Comparison of ENCODE assay signal across 25 mouse cellular contexts in genomic region chr12:91692991-91693390, GRCm38 (mm10).
DNase-seq lines count a peak whose midpoint lies in the region; ATAC-seq and TF ChIP-seq lines count a peak whose summit lies in the region.
"Had no signal": no experiment of that assay in that cellular context is flagged by ENCODE, and none has a peak within 500 bp of the region (broad histone marks: within the 10 kb centered on the region; RNA-seq: fewer than 3 reads in every experiment).

No protein-coding gene starts in this region.

- H3K4me2 ChIP-seq in liver, postnatal 0 days (ENCODE audit: low read depth, low read length) = no peak overlapping the region
- H3K4me2 ChIP-seq in liver, embryonic 11.5 days = no peak overlapping the region
- no peak overlapping the region for H3K4me2 ChIP-seq in stomach, embryonic 15.5 days
- H3K4me2 ChIP-seq: embryonic facial prominence, embryonic 12.5 days; heart, embryonic 11.5 days; hindbrain, embryonic 12.5 days; hindbrain, embryonic 15.5 days had no signal

- H3K27me3 ChIP-seq in liver, postnatal 0 days (ENCODE audit: insufficient read depth, low read length) = no peaks in the 10 kb centered on the region
- no peaks in the 10 kb centered on the region for H3K27me3 ChIP-seq in liver, embryonic 11.5 days (replicated peaks; ENCODE audit: control insufficient read depth, insufficient read depth, low read length)
- H3K27me3 ChIP-seq in stomach, embryonic 15.5 days (replicated peaks) = no peaks in the 10 kb centered on the region
- H3K27me3 ChIP-seq: CH12.LX; embryonic facial prominence, embryonic 12.5 days; hindbrain, embryonic 12.5 days; hindbrain, embryonic 15.5 days; Patski had no signal

- H3K27ac ChIP-seq in layer of hippocampus, adult 2 months = 0 out of 2 replicates have a peak overlapping the region, but pooled peaks have one; percentile 32
- 0 out of 2 replicates have a peak overlapping the region, but pooled peaks have one; percentile 90 for H3K27ac ChIP-seq in liver, postnatal 0 days (ENCODE audit: low read depth)
- no peak overlapping the region for H3K27ac ChIP-seq in liver, embryonic 11.5 days (ENCODE audit: low read depth, low read length)
- peak overlapping the region; percentile 82 for H3K27ac ChIP-seq in stomach, embryonic 15.5 days
- H3K27ac ChIP-seq: embryonic facial prominence, embryonic 12.5 days; gastrocnemius, adult 2 months; hindbrain, embryonic 12.5 days; hindbrain, embryonic 15.5 days had no signal

- H3K9me3 ChIP-seq in liver, postnatal 0 days (ENCODE audit: low read length) = no peaks in the 10 kb centered on the region
- H3K9me3 ChIP-seq in liver, embryonic 11.5 days (ENCODE audit: control insufficient read depth, low read length) = no peaks in the 10 kb centered on the region
- no peaks in the 10 kb centered on the region for H3K9me3 ChIP-seq in stomach, embryonic 15.5 days
- H3K9me3 ChIP-seq: embryonic facial prominence, embryonic 12.5 days; G1E; hindbrain, embryonic 12.5 days; hindbrain, embryonic 15.5 days had no signal

- 63% methylated on average over 3 of the region's 3 CpGs for WGBS in liver, postnatal 0 days (ENCODE audit: insufficient replicate concordance)
- WGBS in liver, embryonic 11.5 days = 81% methylated on average over 3 of the region's 3 CpGs
- 57% methylated on average over 3 of the region's 3 CpGs for WGBS in stomach, embryonic 15.5 days

- H3K4me3 ChIP-seq in layer of hippocampus, adult 2 months = no peak overlapping the region
- H3K4me3 ChIP-seq in liver, postnatal 0 days (ENCODE audit: low read depth, low read length) = no peak overlapping the region
- H3K4me3 ChIP-seq in liver, embryonic 11.5 days (ENCODE audit: low read depth, low read length) = no peak overlapping the region
- H3K4me3 ChIP-seq in stomach, embryonic 15.5 days (replicated peaks) = no peak overlapping the region
- H3K4me3 ChIP-seq: embryonic facial prominence, embryonic 12.5 days; gastrocnemius, adult 2 months; hindbrain, embryonic 12.5 days; hindbrain, embryonic 15.5 days had no signal

- DNase-seq in layer of hippocampus, adult 2 months (ENCODE audit: low spot score in 2 of 2) = no peak
- no peak for DNase-seq in layer of hippocampus, adult 9-10 months (ENCODE audit: low spot score)
- DNase-seq in liver, postnatal 0 days = no peak
- no peak for DNase-seq in liver, embryonic 11.5 days (ENCODE audit: low spot score)
- no peak for DNase-seq in thymus, postnatal 25 days
- no peak for DNase-seq in urinary bladder, postnatal 4 days (ENCODE audit: low spot score in 2 of 2)
- DNase-seq: adrenal gland, postnatal 10 days; adrenal gland, postnatal 36 days; B cell, adult 2 months; cerebellum, adult 18-20 months; cerebellum, adult 9-10 months; cerebellum, postnatal 14 days; forebrain, postnatal 0 days; gastrocnemius, adult 2 months; gastrocnemius, postnatal 14 days; heart, adult 11 months had no signal

- no peak overlapping the region for H3K9ac ChIP-seq in liver, postnatal 0 days (replicated peaks)
- H3K9ac ChIP-seq in liver, embryonic 11.5 days (ENCODE audit: low read depth, low read length) = no peak overlapping the region
- no peak overlapping the region for H3K9ac ChIP-seq in stomach, embryonic 15.5 days
- H3K9ac ChIP-seq: embryonic facial prominence, embryonic 12.5 days; forebrain, postnatal 0 days; hindbrain, embryonic 12.5 days; hindbrain, embryonic 15.5 days had no signal

- ATAC-seq in liver, postnatal 0 days = no peak
- no peak for ATAC-seq in liver, embryonic 11.5 days (replicated peaks; ENCODE audit: low FRiP score)
- ATAC-seq in stomach, embryonic 15.5 days (ENCODE audit: insufficient read depth, low FRiP score, low read depth) = no peak; the same call in 1 of the 2 replicates
- ATAC-seq: forebrain, embryonic 14.5 days; forebrain, postnatal 0 days; Patski had no signal

- no peaks in the 10 kb centered on the region for H3K36me3 ChIP-seq in liver, postnatal 0 days (replicated peaks; ENCODE audit: insufficient read depth, low read length)
- no peaks in the 10 kb centered on the region for H3K36me3 ChIP-seq in liver, embryonic 11.5 days (ENCODE audit: control insufficient read depth, insufficient read depth, low read length)
- no peaks in the 10 kb centered on the region for H3K36me3 ChIP-seq in stomach, embryonic 15.5 days
- H3K36me3 ChIP-seq: embryonic facial prominence, embryonic 12.5 days; hindbrain, embryonic 12.5 days; hindbrain, embryonic 15.5 days had no signal

- no peak for TF ChIP-seq CTCF in layer of hippocampus, adult 2 months (conservative IDR thresholded peaks at IDR 0.05)
- no peak for TF ChIP-seq CTCF in liver, postnatal 0 days (IDR thresholded peaks at IDR 0.05; ENCODE audit: low read depth)

- TF ChIP-seq EP300 in liver, postnatal 0 days (IDR thresholded peaks at IDR 0.05; ENCODE audit: low read depth) = no peak

- H3K4me1 ChIP-seq in liver, postnatal 0 days (ENCODE audit: insufficient read depth) = 0 out of 2 replicates have a peak, but pooled peaks cover 4% of the 10 kb centered on the region
- no peaks in the 10 kb centered on the region for H3K4me1 ChIP-seq in liver, embryonic 11.5 days (replicated peaks; ENCODE audit: control insufficient read depth, insufficient read depth, low read length)
- H3K4me1 ChIP-seq in stomach, embryonic 15.5 days = no peaks in the 10 kb centered on the region
- H3K4me1 ChIP-seq: embryonic facial prominence, embryonic 12.5 days; hindbrain, embryonic 12.5 days; hindbrain, embryonic 15.5 days had no signal
